Mouse (Mus musculus) cortical plate, adult 2 months (tissue): Measurements from ENCODE around the gene Abcc12.

Experiments used
- CTCF ChIP-seq: fragments of 200-500 bp; IDR thresholded peaks from 2 replicates; pipeline ENCODE4 v1.5.1; 2011; ENCODE audit warnings: mild to moderate bottlenecking, control low read depth, low read length; ENCODE audit not compliant: insufficient read depth; ENCODE audit errors: extremely low read depth
- POLR2A ChIP-seq: fragments of 200-500 bp; IDR thresholded peaks from 2 replicates; pipeline ENCODE4 v1.6.1; 2011; ENCODE audit warnings: mild to moderate bottlenecking, low read length, control low read depth; ENCODE audit not compliant: insufficient read depth; ENCODE audit errors: extremely low read depth

GRCm38 (mm10) chr8:86437418-86437817 is 143.1 kb downstream of the Abcc12 start:
- no peak for TF ChIP-seq CTCF
- TF ChIP-seq POLR2A = no peak
